Mouse (Mus musculus): ENCODE data around the gene Zfp217. TPM values are rescaled to one million over a fixed set of nuclear protein-coding genes. Genes with fewer than 3 reads are reported as not detected.

Zfp217 gene
- polyA plus RNA-seq, 1 experiment from 2014 or later: 3.4 TPM

DNA sequence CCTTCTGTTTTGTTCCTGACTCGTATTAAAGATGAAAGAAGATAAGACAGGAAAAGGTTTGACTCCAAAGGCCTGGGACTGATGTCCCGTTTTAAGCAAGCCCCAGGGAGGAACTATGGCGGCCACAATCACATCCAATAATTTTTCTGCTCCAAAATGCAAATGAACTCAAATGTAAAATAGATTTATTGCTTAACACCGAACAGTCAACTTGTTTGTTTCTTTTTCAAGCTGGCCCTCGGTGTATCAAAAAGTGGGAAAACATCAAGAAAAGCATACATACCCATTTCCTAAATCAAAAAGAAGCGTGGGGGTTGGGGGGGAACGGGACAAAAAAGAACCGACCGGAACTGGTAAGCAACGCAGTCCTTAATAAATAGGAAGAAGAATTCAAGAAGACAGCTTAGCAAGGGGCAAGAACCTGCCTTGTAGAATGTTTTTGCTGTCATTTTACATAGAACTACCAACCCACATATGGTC lies 15.9 kb downstream of the Zfp217 start:
- no peaks in the 10 kb centered on the region for H3K27me3 ChIP-seq (ENCODE audit: control insufficient read depth, insufficient read depth, low read length)
- 9% methylated on average over 10 of the region's 10 CpGs for WGBS
- H3K4me2 ChIP-seq (ENCODE audit: low read length): peak overlapping the region; percentile 83
- no peaks in the 10 kb centered on the region for H3K9me3 ChIP-seq (ENCODE audit: control insufficient read depth, low read length)
- no peaks in the 10 kb centered on the region for H3K36me3 ChIP-seq (ENCODE audit: control insufficient read depth, insufficient read depth, low read length)
- peak overlapping the region; percentile 82 to 97 for H3K27ac ChIP-seq (replicated peaks in 1 of 2; ENCODE audit: control insufficient read depth in 1 of 2, insufficient read depth in 1 of 2, low read depth in 2 of 2, low read length in 2 of 2)
- no peak for ATAC-seq (ENCODE audit: insufficient number of reproducible peaks, insufficient read depth, low FRiP score, low read depth)
- peak overlapping the region; percentile 21 to 94; a peak in 3 of 4 replicates for H3K4me3 ChIP-seq (ENCODE audit: control insufficient read depth in 1 of 2, insufficient read depth in 1 of 2, low read depth in 1 of 2, low read length in 2 of 2)
- peaks cover 25 to 39% of the 10 kb centered on the region in 2 experiments for H3K4me1 ChIP-seq (ENCODE audit: control insufficient read depth in 2 of 2, insufficient read depth in 2 of 2, low read length in 2 of 2)
- peak overlapping the region; percentile 98 for H3K9ac ChIP-seq (ENCODE audit: low read length)

DNA sequence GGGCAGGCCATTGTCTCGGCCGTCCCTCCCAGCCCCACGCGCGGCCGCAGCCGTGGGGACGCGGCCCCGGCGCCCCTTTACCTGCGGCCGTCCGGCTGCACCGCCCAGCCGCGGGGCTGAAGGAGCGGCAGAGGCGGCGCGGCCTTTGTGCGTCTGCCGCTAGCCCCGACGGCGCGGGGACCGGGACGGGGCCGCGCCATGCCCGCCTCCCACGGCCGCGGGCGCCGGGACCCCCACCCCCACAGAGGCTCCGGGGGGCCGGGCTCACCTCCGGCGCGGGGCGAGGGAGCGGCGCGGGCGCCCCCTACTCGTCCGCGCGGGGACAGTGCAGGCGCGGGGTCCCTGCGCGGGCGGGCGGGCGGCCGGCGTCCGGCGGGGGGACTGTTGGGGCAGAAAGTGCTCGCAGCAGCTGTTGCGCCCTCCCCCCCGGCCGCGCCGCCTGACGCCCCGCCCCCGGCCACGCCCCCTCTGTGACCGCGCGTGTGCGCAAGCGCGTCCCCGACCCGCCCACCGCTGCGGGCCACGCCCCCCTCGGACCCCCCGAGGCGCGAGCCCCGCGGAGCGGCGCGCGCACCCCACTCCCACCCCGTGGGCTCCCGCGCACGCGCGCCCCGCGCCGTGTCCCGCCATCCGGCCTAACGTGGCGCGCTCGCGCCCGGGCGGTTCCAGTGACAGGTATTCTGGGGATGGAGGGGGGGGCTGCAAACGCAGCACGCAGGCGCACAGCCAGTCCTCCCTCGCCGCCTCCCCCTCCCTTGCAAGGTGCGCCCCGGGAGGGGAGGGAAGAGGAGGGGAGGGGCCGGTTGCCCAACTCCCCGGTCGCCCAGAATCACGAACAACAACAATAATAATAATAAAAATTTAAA lies 16.9 kb downstream of the Zfp217 start:
- peak overlapping the region; percentile 96 to 97 for H3K27ac ChIP-seq (replicated peaks in 1 of 2; ENCODE audit: control insufficient read depth in 1 of 2, insufficient read depth in 1 of 2, low read depth in 2 of 2, low read length in 2 of 2)
- H3K4me3 ChIP-seq (ENCODE audit: control insufficient read depth in 1 of 2, insufficient read depth in 1 of 2, low read depth in 1 of 2, low read length in 2 of 2): peak overlapping the region; percentile 94
- peak; percentile 87 for ATAC-seq (ENCODE audit: insufficient number of reproducible peaks, insufficient read depth, low FRiP score, low read depth)
- peak overlapping the region; percentile 83 for H3K4me2 ChIP-seq (ENCODE audit: low read length)
- H3K4me1 ChIP-seq (ENCODE audit: control insufficient read depth in 2 of 2, insufficient read depth in 2 of 2, low read length in 2 of 2): peaks cover 25 to 47% of the 10 kb centered on the region in 2 experiments
- peak overlapping the region; percentile 98 for H3K9ac ChIP-seq (ENCODE audit: low read length)
- no peaks in the 10 kb centered on the region for H3K36me3 ChIP-seq (ENCODE audit: control insufficient read depth, insufficient read depth, low read length)
- WGBS: 2% methylated on average over 69 of the region's 122 CpGs
- no peaks in the 10 kb centered on the region for H3K27me3 ChIP-seq (ENCODE audit: control insufficient read depth, insufficient read depth, low read length)
- H3K9me3 ChIP-seq (ENCODE audit: control insufficient read depth, low read length): no peaks in the 10 kb centered on the region

DNA sequence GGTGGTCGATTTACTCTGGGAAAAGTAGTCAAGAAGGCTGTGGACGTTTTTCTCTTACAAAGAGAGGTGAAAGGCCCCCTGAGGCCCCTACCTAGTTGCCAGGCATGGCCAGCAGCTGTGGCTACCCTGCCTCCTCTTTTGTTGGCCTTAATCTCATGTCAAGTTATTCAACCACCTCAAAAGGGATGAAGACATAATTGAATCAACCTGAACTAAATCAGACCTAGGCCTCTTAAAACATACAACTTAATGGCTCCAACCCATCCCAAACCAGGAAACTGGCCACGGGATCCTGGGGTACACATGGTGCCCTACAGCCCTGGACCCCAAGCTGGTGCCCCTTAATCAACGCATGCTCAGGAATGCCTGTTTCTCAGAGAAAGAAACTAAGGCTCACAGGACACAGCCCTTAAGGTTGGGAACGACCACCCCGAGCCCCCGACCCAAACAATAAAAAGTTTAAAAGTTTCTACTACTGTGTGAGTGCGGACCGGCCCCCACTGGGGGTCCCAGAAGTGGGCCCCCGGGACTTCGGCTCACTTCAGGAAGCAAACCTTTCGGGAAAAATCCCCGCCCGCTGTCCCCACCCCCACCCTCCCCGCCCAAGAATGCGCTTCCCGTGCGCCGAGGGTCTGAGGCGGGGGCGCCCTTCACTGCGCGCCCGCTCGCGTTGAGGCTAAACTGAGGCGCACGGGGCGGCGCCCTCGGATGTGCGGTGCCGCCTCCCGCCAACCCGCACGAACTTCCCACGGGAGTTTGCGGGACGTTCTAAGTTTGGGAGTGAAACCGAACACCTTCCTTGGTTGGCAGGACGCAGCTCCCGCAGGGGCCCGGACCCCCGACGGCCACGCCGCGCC lies 17.8 kb downstream of the Zfp217 start:
- 0 out of 2 replicates have a peak, but pooled peaks cover 3% of the 10 kb centered on the region for H3K36me3 ChIP-seq (ENCODE audit: control insufficient read depth, insufficient read depth, low read length)
- peaks cover 26 to 56% of the 10 kb centered on the region in 2 experiments for H3K4me1 ChIP-seq (ENCODE audit: control insufficient read depth in 2 of 2, insufficient read depth in 2 of 2, low read length in 2 of 2)
- H3K27me3 ChIP-seq (ENCODE audit: control insufficient read depth, insufficient read depth, low read length): no peaks in the 10 kb centered on the region
- H3K9ac ChIP-seq (ENCODE audit: low read length): peak overlapping the region; percentile 98
- H3K4me2 ChIP-seq (ENCODE audit: low read length): peak overlapping the region; percentile 76
- under 1% methylated on average over 48 of the region's 48 CpGs for WGBS
- H3K4me3 ChIP-seq (ENCODE audit: control insufficient read depth in 1 of 2, insufficient read depth in 1 of 2, low read depth in 1 of 2, low read length in 2 of 2): peak overlapping the region; percentile 94
- peak overlapping the region; percentile 96 to 97 for H3K27ac ChIP-seq (replicated peaks in 1 of 2; ENCODE audit: control insufficient read depth in 1 of 2, insufficient read depth in 1 of 2, low read depth in 2 of 2, low read length in 2 of 2)
- peak; percentile 11; the same call in 1 of the 2 replicates for ATAC-seq (ENCODE audit: insufficient number of reproducible peaks, insufficient read depth, low FRiP score, low read depth)
- H3K9me3 ChIP-seq (ENCODE audit: control insufficient read depth, low read length): no peaks in the 10 kb centered on the region

DNA sequence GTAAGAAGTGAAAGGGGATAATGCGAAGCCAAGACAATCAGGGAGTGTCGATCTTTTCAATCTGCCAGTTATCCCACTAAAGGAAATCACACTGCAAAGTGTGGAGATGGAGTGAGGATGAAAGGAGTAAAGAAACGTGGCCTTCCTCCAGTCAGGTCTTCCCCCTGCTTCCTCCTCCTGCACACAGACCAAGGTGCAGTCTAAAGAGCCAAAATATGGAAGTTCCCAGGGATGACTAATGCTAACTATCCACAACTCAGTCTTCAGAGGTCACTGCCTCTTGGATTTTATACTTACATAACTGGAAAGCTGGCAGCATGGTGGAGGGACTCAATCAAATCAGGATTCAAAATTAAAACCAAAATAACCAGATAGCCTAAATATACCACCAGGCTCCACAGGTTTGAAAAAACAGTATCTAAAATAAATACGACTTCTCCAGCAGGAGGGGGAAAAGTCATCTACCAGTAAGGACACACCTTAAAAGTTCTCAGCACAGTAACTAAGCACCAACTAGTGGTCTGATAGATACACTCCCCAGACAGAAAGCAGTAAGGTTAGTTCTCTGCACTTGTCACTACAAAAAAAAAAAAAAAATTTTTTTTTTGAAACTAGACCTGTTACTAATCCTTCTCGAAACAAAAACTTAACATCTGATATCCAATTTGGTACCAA lies 18.5 kb downstream of the Zfp217 start:
- no peaks in the 10 kb centered on the region for H3K27me3 ChIP-seq (ENCODE audit: control insufficient read depth, insufficient read depth, low read length)
- H3K9me3 ChIP-seq (ENCODE audit: control insufficient read depth, low read length): no peaks in the 10 kb centered on the region
- peak overlapping the region; percentile 76 for H3K4me2 ChIP-seq (ENCODE audit: low read length)
- peaks cover 22 to 56% of the 10 kb centered on the region in 2 experiments for H3K4me1 ChIP-seq (ENCODE audit: control insufficient read depth in 2 of 2, insufficient read depth in 2 of 2, low read length in 2 of 2)
- 0 out of 2 replicates have a peak, but pooled peaks cover 6% of the 10 kb centered on the region for H3K36me3 ChIP-seq (ENCODE audit: control insufficient read depth, insufficient read depth, low read length)
- ATAC-seq (ENCODE audit: insufficient number of reproducible peaks, insufficient read depth, low FRiP score, low read depth): no peak
- H3K4me3 ChIP-seq (ENCODE audit: control insufficient read depth in 1 of 2, insufficient read depth in 1 of 2, low read depth in 1 of 2, low read length in 2 of 2): peak overlapping the region; percentile 94
- WGBS: 13% methylated on average over 5 of the region's 5 CpGs
- peak overlapping the region; percentile 98 for H3K9ac ChIP-seq (ENCODE audit: low read length)
- peak overlapping the region; percentile 96 to 97 for H3K27ac ChIP-seq (replicated peaks in 1 of 2; ENCODE audit: control insufficient read depth in 1 of 2, insufficient read depth in 1 of 2, low read depth in 2 of 2, low read length in 2 of 2)

DNA sequence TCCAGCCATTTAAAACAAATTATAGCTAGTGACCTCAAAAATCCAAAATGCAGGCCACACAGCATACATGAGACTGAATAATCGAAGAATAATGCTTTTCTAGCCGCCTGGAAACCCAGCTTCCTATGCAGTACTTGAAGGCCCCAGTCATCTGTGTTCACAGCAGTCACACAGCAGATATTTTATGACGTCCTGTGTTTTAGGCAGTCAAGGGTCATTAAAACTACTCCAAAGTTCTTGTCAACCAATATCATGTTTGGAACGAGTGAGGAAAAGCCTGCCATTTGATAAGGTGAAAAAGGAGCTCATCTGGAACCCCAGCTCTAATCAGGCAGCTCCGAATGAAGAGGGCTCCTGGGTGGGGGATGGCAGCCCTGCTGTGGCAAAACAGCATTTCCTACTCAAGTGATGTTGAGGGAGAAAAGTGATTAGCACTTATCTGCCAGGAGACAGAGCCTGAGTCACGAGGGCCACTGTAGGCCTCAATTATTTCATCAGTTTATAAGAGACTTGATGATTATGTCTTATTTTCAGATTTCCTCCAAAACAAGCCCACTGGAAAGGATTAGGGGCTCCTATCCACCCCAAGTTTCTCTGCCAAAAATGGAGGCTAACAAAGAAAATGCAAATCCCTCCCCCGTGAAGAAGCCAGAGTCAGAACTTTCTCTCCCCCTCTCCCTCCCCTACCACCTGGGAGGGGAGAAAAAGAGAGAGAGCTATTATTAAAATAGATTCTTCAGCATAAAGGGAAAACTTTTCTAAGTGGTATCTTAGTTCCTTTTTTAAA lies 19.2 kb downstream of the Zfp217 start:
- ATAC-seq (ENCODE audit: insufficient number of reproducible peaks, insufficient read depth, low FRiP score, low read depth): no peak
- H3K27ac ChIP-seq (replicated peaks in 1 of 2; ENCODE audit: control insufficient read depth in 1 of 2, insufficient read depth in 1 of 2, low read depth in 2 of 2, low read length in 2 of 2): peak overlapping the region; percentile 57 to 61
- H3K4me3 ChIP-seq (ENCODE audit: control insufficient read depth in 1 of 2, insufficient read depth in 1 of 2, low read depth in 1 of 2, low read length in 2 of 2): peak overlapping the region in 1 of 2 experiments; percentile 94; a peak in 3 of 4 replicates
- peak overlapping the region; percentile 98 for H3K9ac ChIP-seq (ENCODE audit: low read length)
- no peaks in the 10 kb centered on the region for H3K9me3 ChIP-seq (ENCODE audit: control insufficient read depth, low read length)
- H3K4me2 ChIP-seq (ENCODE audit: low read length): peak overlapping the region; percentile 76
- peaks cover 8% of the 10 kb centered on the region; the same call in 1 of the 2 replicates for H3K36me3 ChIP-seq (ENCODE audit: control insufficient read depth, insufficient read depth, low read length)
- 12% methylated on average over 7 of the region's 7 CpGs for WGBS
- H3K4me1 ChIP-seq (ENCODE audit: control insufficient read depth in 2 of 2, insufficient read depth in 2 of 2, low read length in 2 of 2): peaks cover 22 to 52% of the 10 kb centered on the region in 2 experiments
- no peaks in the 10 kb centered on the region for H3K27me3 ChIP-seq (ENCODE audit: control insufficient read depth, insufficient read depth, low read length)

DNA sequence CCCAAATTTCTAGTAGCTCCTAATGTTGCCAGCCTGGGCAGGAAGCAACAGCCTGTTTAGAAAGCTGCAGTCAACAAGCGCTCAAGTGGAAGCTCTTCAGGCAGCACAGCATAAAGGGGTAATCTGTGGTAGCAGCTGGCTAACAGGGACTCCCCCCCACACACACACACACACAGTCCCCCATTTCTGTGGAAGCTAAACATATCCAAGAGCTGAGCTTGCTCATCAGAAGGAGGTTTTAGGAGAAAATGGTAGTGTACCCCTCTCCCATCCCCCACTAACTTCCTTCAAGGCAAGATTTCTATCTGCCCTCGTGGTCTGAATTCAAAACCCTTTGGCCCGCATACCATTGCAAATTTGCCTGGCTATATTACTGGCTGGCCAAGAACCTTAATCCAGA lies 20.4 kb downstream of the Zfp217 start:
- no peak overlapping the region for H3K27ac ChIP-seq (replicated peaks in 1 of 2; ENCODE audit: control insufficient read depth in 1 of 2, insufficient read depth in 1 of 2, low read depth in 2 of 2, low read length in 2 of 2)
- H3K4me1 ChIP-seq (ENCODE audit: control insufficient read depth in 2 of 2, insufficient read depth in 2 of 2, low read length in 2 of 2): peaks cover 22 to 53% of the 10 kb centered on the region in 2 experiments
- no peaks in the 10 kb centered on the region for H3K9me3 ChIP-seq (ENCODE audit: control insufficient read depth, low read length)
- no peak overlapping the region for H3K4me2 ChIP-seq (ENCODE audit: low read length)
- peaks cover 16% of the 10 kb centered on the region; the same call in 1 of the 2 replicates for H3K36me3 ChIP-seq (ENCODE audit: control insufficient read depth, insufficient read depth, low read length)
- H3K27me3 ChIP-seq (ENCODE audit: control insufficient read depth, insufficient read depth, low read length): no peaks in the 10 kb centered on the region
- no peak for ATAC-seq (ENCODE audit: insufficient number of reproducible peaks, insufficient read depth, low FRiP score, low read depth)
- WGBS: 38% methylated on average over 3 of the region's 3 CpGs
- H3K9ac ChIP-seq (ENCODE audit: low read length): peak overlapping the region; percentile 26; the same call in 1 of the 2 replicates
- H3K4me3 ChIP-seq (ENCODE audit: control insufficient read depth in 1 of 2, insufficient read depth in 1 of 2, low read depth in 1 of 2, low read length in 2 of 2): no peak overlapping the region
